Mouse (Mus musculus) limb, embryonic 13.5 days (tissue): ENCODE results near the gene Gm20388. TPM values are rescaled to one million over a fixed set of nuclear protein-coding genes. Genes with fewer than 3 reads are reported as not detected.

ENCODE experiments used
- ATAC-seq: fragments of 200-750 bp; cut with Nextera tagmentation; 2 replicates; pipeline ENCODE4 v1.8.0; 2017; ENCODE audit warnings: low read depth, moderate number of reproducible peaks, moderate TSS enrichment; ENCODE audit not compliant: low FRiP score
- H3K27ac ChIP-seq: fragments of 300-500 bp; sonication (generic); 2 replicates; pipeline ENCODE4 v1.5.1; 2015; ENCODE audit warnings: inconsistent platforms, mild to moderate bottlenecking, moderate library complexity
- H3K27me3 ChIP-seq: fragments of 300-500 bp; sonication (generic); 2 replicates; pipeline ENCODE4 v1.6.1; 2015; ENCODE audit warnings: mild to moderate bottlenecking, inconsistent platforms
- H3K36me3 ChIP-seq: fragments of 300-500 bp; sonication (generic); 2 replicates; pipeline ENCODE4 v1.6.1; 2015; ENCODE audit warnings: inconsistent platforms, mild to moderate bottlenecking, moderate library complexity
- H3K4me1 ChIP-seq: fragments of 300-500 bp; sonication (generic); 2 replicates; pipeline ENCODE4 v1.6.1; 2015; ENCODE audit warnings: inconsistent platforms
- H3K4me2 ChIP-seq: fragments of 300-500 bp; sonication (generic); replicated peaks from 2 replicates; pipeline ENCODE4 v1.6.1; 2015; ENCODE audit warnings: inconsistent platforms, mild to moderate bottlenecking, moderate library complexity
- H3K4me3 ChIP-seq: fragments of 300-500 bp; sonication (generic); 2 replicates; pipeline ENCODE4 v1.5.1; 2015; ENCODE audit warnings: moderate library complexity, mild to moderate bottlenecking, inconsistent platforms
- H3K9ac ChIP-seq: fragments of 300-500 bp; sonication (generic); 2 replicates; pipeline ENCODE4 v1.6.1; 2015; ENCODE audit warnings: mild to moderate bottlenecking, inconsistent platforms
- H3K9me3 ChIP-seq: fragments of 300-500 bp; sonication (generic); 2 replicates; pipeline ENCODE4 v1.6.1; 2016; ENCODE audit warnings: inconsistent platforms
- WGBS: fragments of 180-500 bp; shearing (Covaris S2); methylation state at CpG from one replicate; pipeline ENCODE4 v1.1.7; 2015; 5-methylcytosine and 5-hydroxymethylcytosine counted together
- polyA plus RNA-seq: library from polyadenylated mRNA; unstranded; fragments of >200 nt; fragmentation: Nextera tagmentation; extraction: Ambion mirVana; gene quantifications from 2 replicates; pipeline ENCODE4 v1.2.1, GENCODE M21; 2015

Gm20388 gene
- polyA plus RNA-seq, 1 experiment from 2014 or later, result 7.1 TPM

DNA sequence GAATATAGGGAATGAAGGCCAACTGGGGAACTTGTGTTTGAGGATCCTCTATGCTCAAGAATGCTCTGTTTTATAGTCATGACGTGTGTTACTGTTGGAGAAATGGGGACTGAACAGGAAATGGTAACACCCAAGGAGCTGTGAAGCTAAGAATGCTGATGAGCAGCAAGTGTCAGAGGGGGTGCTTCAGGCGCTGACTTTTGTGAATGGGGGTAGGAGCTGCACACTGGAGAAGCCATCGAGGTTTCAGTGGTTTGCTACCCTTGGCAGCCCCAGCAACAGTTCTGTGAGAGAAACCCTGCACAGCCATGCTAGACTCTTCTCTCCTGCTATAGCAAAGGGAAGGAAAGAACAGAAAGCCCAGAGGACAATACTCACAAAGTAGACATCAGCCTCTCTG lies 3001.5 kb downstream of the Gm20388 start:
- Histone ChIP-seq H3K4me1 (peaks cover 5% of the 10 kb centered on the region), H3K9me3 (no peaks in the 10 kb centered on the region), H3K9ac (no peak overlapping the region), H3K4me3 (no peak overlapping the region), H3K4me2 (no peak overlapping the region), H3K27me3 (no peaks in the 10 kb centered on the region), H3K27ac (no peak overlapping the region), H3K36me3 (peaks cover 56% of the 10 kb centered on the region)
- WGBS, result 82% methylated on average over 3 of the region's 3 CpGs
- no peak for ATAC-seq

DNA sequence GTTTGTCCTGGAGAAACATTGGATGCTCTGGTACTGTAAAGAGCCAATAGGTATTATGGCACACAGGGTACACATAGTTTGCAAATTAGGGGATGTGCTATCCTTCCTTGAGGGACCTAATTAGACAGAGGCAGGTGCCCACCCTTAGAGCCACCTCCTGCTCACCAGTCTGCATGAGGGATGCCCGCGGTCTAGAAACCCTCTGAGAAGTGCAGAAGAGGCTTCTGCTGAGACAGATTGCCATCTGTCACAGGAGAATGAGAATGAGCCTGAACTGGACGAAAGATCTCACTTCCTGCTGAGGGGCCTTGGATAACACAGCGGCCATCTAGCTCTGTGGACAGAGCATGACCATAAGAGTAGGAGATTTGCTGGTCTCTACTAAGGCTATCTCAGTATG lies 3002.2 kb downstream of the Gm20388 start:
- WGBS, result 93% methylated on average over 4 of the region's 4 CpGs
- ATAC-seq, result no peak
- Histone ChIP-seq H3K27ac (no peak overlapping the region), H3K4me3 (no peak overlapping the region), H3K36me3 (peaks cover 49% of the 10 kb centered on the region), H3K4me2 (no peak overlapping the region), H3K9ac (no peak overlapping the region; the same call in 1 of the 2 replicates), H3K4me1 (peaks cover 12% of the 10 kb centered on the region), H3K27me3 (no peaks in the 10 kb centered on the region), H3K9me3 (no peaks in the 10 kb centered on the region)

DNA sequence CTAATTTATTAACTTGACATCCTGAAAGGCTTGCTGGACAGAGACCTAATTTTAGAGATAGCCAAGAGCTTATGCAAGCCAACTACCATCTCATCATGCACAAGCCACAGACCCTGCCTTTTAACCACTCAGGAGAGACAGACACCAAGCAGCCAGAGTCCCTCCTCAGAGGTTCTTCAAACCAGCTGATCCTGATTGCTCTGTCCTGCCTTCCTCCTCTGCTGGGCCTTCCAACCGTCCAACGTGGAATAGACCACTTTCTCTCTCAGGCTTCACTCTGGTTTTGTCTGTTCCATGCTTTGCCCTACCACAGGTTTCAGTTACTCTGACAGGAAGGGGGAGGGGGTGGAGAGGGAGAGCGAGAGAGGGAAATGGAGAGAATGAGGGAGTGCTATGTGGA lies 3006.1 kb downstream of the Gm20388 start:
- Histone ChIP-seq H3K27ac (no peak overlapping the region), H3K4me3 (no peak overlapping the region), H3K27me3 (no peaks in the 10 kb centered on the region), H3K4me2 (no peak overlapping the region), H3K4me1 (peaks cover 27% of the 10 kb centered on the region), H3K9ac (no peak overlapping the region), H3K36me3 (peaks cover 35% of the 10 kb centered on the region), H3K9me3 (no peaks in the 10 kb centered on the region)
- no peak for ATAC-seq
- 49% methylated on average over 3 of the region's 3 CpGs for WGBS

DNA sequence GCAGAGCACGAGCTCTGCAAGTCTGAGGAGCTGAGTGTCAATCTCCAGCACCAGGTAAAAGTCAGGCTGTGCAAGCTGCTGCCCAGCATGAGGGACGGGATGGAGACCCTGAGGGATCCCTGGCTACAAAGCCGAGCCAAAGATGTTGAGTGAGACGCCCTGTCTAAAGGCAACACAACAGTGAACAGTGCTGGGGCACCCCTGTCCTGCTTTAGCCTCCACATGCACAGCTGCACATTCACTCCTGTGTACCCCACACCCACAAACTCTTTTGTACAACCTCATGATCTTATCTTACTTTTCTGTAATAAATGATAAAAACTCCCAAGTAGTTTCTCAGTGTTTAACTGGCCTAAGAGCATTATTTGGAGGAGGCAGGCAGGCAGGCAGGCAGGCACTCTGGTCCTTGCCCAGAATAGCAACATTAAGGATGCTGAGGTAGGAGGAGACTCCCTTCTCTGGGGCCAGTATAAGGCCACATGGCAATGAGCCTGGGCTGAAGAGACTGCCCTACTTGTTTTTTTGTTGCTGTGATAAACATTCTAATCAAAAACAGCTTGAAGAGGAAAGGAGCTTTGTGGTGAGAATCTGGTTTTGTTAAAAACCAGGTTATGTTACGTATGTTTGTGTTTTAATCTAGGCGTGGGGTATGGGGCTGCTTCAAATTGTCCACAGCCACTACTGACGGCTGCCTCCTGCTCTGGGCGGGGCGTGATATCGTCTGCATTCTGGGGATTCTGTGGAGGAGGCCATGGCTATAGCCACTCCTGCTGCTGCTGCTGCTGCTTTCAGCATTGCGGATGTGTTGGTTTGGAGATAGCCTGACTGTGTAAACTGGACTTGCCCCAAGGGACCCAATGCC lies 3007.1 kb downstream of the Gm20388 start:
- ATAC-seq, result peak; percentile 83
- Histone ChIP-seq H3K4me1 (peaks cover 37% of the 10 kb centered on the region), H3K9ac (peak overlapping the region; percentile 31; the same call in 1 of the 2 replicates), H3K27ac (peak overlapping the region; percentile 52; the same call in 1 of the 2 replicates), H3K4me2 (peak overlapping the region; percentile 2; the same call in 1 of the 2 replicates), H3K9me3 (no peaks in the 10 kb centered on the region), H3K4me3 (no peak overlapping the region), H3K27me3 (no peaks in the 10 kb centered on the region), H3K36me3 (peaks cover 34% of the 10 kb centered on the region)
- 38% methylated on average over 11 of the region's 11 CpGs for WGBS

DNA sequence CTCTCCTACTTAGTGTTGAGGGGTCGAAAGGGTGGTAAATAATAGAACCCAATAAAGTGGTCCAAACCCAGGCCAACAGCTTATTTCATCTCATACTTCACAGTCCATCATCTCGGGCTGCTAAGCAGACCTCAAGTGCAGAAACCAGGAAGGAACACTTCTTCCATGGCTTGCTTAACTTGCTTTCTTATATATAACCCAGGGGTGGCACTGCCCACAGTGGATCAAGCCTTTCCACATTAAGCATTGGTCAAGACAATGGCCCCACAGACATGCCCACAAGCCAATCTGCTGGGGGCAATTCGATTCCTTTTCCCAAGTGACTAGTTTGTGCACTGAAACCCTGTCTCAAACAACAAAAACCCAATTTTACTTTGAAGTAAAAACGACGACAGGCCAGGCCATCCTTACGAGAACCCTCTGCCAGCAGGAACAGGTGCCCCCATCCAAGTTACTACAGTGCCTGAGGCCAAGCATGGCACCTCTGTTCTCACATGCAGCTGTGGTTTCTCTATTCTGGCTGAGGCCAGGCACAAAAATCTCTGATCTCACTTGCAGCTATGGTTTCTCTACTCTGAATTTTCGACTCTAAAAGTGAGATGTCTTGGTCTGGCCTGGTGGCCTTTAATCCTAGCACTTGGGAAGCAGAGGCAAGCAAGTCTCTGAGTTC lies 3007.9 kb downstream of the Gm20388 start:
- 54% methylated on average over 7 of the region's 7 CpGs for WGBS
- H3K27me3 ChIP-seq, result no peaks in the 10 kb centered on the region
- ATAC-seq, result no peak
- H3K4me3 ChIP-seq, result no peak overlapping the region
- peak overlapping the region; percentile 2; the same call in 1 of the 2 replicates for H3K4me2 ChIP-seq
- no peak overlapping the region for H3K9ac ChIP-seq
- peaks cover 45% of the 10 kb centered on the region for H3K4me1 ChIP-seq
- H3K9me3 ChIP-seq, result no peaks in the 10 kb centered on the region
- no peak overlapping the region for H3K27ac ChIP-seq
- peaks cover 26% of the 10 kb centered on the region for H3K36me3 ChIP-seq

DNA sequence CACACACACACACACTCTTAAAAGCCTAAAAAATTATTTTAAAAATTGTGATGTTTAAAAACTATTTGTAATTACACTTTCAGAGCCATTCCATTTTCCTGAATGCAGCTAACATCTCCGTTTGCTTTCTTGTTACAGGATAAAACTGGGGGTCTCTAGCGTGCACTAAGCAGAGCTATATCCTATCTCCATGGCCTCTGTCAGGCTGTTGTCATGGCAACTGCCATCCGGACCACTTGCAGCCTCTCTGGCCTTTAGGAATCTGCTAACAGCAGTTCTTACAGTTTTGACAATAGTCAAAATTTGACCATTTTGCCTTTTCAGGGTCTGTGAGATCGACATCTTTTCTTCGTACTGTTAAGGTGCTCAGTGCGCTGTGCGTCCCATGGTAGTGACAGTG lies 3010.2 kb downstream of the Gm20388 start:
- no peak overlapping the region for H3K9ac ChIP-seq
- no peak for ATAC-seq
- no peaks in the 10 kb centered on the region for H3K27me3 ChIP-seq
- H3K9me3 ChIP-seq, result no peaks in the 10 kb centered on the region
- H3K36me3 ChIP-seq, result 0 out of 2 replicates have a peak, but pooled peaks cover 3% of the 10 kb centered on the region
- peaks cover 56% of the 10 kb centered on the region for H3K4me1 ChIP-seq
- H3K4me3 ChIP-seq, result no peak overlapping the region
- H3K27ac ChIP-seq, result no peak overlapping the region
- H3K4me2 ChIP-seq, result no peak overlapping the region
- 85% methylated on average over 7 of the region's 7 CpGs for WGBS

DNA sequence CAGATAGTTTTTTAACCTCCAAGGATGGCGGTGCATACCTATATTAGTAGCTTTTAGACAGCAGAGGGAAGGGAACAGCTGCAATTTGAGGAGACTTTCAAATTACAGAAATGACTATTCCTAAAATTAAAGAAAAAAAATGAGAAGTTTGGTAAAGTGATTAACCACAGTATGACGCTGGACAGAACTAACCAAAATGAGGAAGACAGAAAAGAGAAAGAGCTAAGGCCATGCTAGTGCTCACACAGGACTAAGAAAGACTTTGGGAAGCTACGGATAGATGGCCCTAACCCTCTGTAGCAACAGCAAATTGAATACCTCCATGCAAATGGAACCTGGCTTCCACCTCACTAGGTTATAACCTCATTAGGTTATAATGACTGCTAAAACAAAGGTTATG lies 3012.3 kb downstream of the Gm20388 start:
- Histone ChIP-seq H3K36me3 (0 out of 2 replicates have a peak, but pooled peaks cover 3% of the 10 kb centered on the region), H3K9me3 (no peaks in the 10 kb centered on the region), H3K27ac (peak overlapping the region; percentile 33; the same call in 1 of the 2 replicates), H3K4me3 (no peak overlapping the region), H3K4me1 (peaks cover 43% of the 10 kb centered on the region), H3K27me3 (no peaks in the 10 kb centered on the region), H3K9ac (no peak overlapping the region), H3K4me2 (no peak overlapping the region)
- 56% methylated on average over 3 of the region's 3 CpGs for WGBS
- no peak for ATAC-seq

DNA sequence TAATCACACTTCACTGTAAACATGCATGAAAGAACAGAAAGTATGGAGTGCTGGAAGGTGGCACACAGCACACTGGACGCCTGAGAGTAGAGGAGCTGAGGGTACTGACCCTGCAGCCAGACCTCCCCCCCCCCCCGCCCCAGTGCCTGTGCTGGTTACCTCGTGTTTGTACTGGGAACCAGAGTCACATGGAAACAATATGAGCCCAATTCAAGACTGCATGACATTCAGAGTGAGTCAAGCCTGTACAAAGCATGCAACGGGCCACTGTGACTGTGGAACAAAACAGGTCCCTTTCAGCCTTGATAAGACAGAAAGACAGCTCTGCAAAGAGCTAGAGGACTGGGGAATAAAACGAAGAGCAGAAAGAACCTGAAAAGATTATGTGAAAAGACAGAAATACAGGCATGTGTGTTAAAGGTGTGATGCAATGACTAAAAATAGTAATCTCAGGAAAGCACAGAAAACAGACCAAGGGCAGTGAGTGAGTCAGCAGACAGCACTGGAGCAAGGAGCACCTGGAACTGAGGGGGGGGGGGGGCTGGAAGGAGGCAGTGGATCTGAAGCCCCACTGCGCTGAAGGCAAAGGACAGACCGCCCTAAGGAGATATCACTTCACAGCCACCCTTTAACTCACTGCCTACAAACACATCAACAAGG lies 3012.9 kb downstream of the Gm20388 start:
- Histone ChIP-seq H3K27ac (peak overlapping the region; percentile 15; the same call in 1 of the 2 replicates), H3K4me1 (peaks cover 37% of the 10 kb centered on the region), H3K4me2 (no peak overlapping the region), H3K36me3 (0 out of 2 replicates have a peak, but pooled peaks cover 3% of the 10 kb centered on the region), H3K9ac (no peak overlapping the region), H3K27me3 (no peaks in the 10 kb centered on the region), H3K4me3 (no peak overlapping the region), H3K9me3 (no peaks in the 10 kb centered on the region)
- 51% methylated on average over 7 of the region's 7 CpGs for WGBS
- no peak for ATAC-seq

DNA sequence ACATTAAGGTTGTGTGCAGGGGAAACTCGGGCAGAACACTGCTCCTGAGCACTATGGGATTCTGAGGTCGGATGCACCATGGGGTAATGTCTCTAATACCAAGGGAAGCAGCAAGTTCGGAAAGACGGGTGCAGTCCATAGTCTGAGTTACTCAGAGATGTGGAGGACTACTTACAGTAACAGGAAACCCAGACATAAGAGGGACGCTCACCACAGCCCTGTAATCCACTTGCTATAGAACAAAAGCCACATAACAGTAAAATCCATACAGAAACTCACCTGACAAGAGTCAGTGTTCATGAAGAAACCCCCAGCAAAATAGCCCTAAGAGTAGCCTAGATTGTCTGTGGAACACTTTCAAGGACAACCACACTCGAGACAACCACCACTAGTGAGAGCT lies 3013.4 kb downstream of the Gm20388 start:
- H3K4me1 ChIP-seq, result peaks cover 32% of the 10 kb centered on the region
- H3K4me3 ChIP-seq, result no peak overlapping the region
- peak overlapping the region; percentile 28; the same call in 1 of the 2 replicates for H3K27ac ChIP-seq
- H3K9ac ChIP-seq, result no peak overlapping the region
- WGBS, result 71% methylated on average over 6 of the region's 6 CpGs
- H3K36me3 ChIP-seq, result 0 out of 2 replicates have a peak, but pooled peaks cover 3% of the 10 kb centered on the region
- no peak overlapping the region for H3K4me2 ChIP-seq
- no peaks in the 10 kb centered on the region for H3K9me3 ChIP-seq
- ATAC-seq, result no peak
- no peaks in the 10 kb centered on the region for H3K27me3 ChIP-seq

DNA sequence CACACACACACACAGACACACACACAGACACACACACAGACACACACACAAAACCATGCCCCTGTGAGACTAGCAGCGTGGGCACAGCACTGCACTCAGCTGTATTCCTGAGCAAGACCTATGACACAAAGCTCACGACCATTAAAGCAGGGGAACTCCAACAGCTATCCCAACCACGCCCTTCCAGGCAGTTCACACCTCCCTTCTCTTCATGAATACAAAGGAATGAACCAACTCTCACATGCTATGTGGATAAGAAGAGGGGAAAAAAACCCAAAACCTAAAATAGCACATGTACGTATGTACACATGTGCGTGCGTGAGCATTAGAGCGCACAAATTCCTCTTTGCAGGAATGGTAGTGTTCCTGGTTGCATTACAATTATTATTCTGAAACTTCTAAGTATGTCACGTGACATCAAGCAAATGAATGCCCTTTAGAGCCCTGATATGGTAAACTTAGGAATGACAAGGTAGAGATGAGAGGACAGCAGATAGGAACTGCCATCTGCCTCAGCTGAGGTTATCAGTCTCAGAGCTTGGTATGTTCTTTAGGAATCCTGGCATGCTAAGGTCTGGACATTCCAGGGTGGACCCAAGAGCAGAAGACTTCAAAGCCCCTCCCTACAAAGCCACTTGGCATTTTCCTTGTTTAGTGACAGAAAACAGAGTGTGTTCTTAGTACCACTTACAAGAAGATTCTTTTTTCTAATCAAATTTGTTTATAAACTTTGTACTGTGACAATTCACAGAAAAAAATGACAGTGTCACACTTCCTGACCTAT lies 3015.5 kb downstream of the Gm20388 start:
- 85% methylated on average over 8 of the region's 8 CpGs for WGBS

DNA sequence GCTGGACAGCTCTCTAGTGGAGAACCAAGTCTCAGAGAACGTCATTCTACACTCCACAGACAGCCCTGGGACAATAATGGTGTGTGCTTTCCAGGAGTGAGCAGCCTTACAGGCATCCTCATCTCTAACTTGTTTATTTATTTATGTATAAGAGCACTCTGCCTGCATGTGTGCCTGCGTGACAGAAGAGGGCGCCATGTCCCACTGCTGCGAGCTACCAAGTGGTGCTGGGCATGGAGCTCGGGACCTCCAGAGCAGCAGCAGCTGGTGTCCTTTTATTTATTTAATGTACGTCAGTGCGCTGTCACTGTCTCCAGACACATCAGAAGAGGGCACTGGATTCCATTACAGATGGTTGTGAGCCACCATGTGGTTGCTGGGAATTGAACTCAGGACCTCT lies 3016.1 kb downstream of the Gm20388 start:
- ATAC-seq, result no peak
- no peaks in the 10 kb centered on the region for H3K27me3 ChIP-seq
- WGBS, result 84% methylated on average over 7 of the region's 7 CpGs

More for the DNA sequence above, 3015.5 kb downstream of the Gm20388 start:
- no peak overlapping the region for H3K9ac ChIP-seq
- ATAC-seq, result no peak
- H3K27me3 ChIP-seq, result no peaks in the 10 kb centered on the region
- no peaks in the 10 kb centered on the region for H3K9me3 ChIP-seq
- no peak overlapping the region for H3K4me3 ChIP-seq
- H3K4me1 ChIP-seq, result peaks cover 32% of the 10 kb centered on the region
- no peak overlapping the region for H3K27ac ChIP-seq
- H3K36me3 ChIP-seq, result 0 out of 2 replicates have a peak, but pooled peaks cover 3% of the 10 kb centered on the region
- no peak overlapping the region for H3K4me2 ChIP-seq

More for the DNA sequence above, 3016.1 kb downstream of the Gm20388 start:
- Histone ChIP-seq H3K36me3 (0 out of 2 replicates have a peak, but pooled peaks cover 3% of the 10 kb centered on the region), H3K4me3 (no peak overlapping the region), H3K27ac (no peak overlapping the region), H3K9me3 (no peaks in the 10 kb centered on the region), H3K9ac (no peak overlapping the region), H3K4me2 (no peak overlapping the region), H3K4me1 (peaks cover 31% of the 10 kb centered on the region)
